Comparison of ENCODE assay signal across 7 mouse cellular contexts in genomic region chr13:45976894-45977293, GRCm38 (mm10). TPM values are rescaled to one million over a fixed set of nuclear protein-coding genes. Genes with fewer than 3 reads are reported as not detected.
A peak's percentile ranks its signal among the peaks of the same experiment; 100 is the strongest.
DNase-seq lines count a peak whose midpoint lies in the region; ATAC-seq and TF ChIP-seq lines count a peak whose summit lies in the region.

No protein-coding gene starts in this region.

- DNase-seq in midbrain, embryonic 11.5 days (ENCODE audit: low spot score, missing footprints) = peak; percentile 90
- peak; percentile 77 for DNase-seq in NIH3T3 (ENCODE audit: low read depth)
- DNase-seq in embryo, embryonic 10 days (ENCODE audit: low spot score) = peak; percentile 87
- DNase-seq in hindbrain, embryonic 14.5 days (ENCODE audit: low spot score) = peak; percentile 72
- no peak for DNase-seq in lung, adult 2 months
- DNase-seq in spleen, postnatal 4 days (ENCODE audit: low spot score in 2 of 2) = peak; percentile 30 to 66

- no peaks in the 10 kb centered on the region for H3K9me3 ChIP-seq in midbrain, embryonic 11.5 days (ENCODE audit: control insufficient read depth, low read length)
- H3K9me3 ChIP-seq in midbrain, embryonic 16.5 days (replicated peaks; ENCODE audit: control insufficient read depth, low read length, poor library complexity, severe bottlenecking) = no peaks in the 10 kb centered on the region
- no peaks in the 10 kb centered on the region for H3K9me3 ChIP-seq in hindbrain, embryonic 14.5 days (ENCODE audit: control insufficient read depth, low read length)

- ATAC-seq in midbrain, embryonic 11.5 days (ENCODE audit: low FRiP score) = no peak
- no peak for ATAC-seq in midbrain, embryonic 16.5 days
- no peak for ATAC-seq in hindbrain, embryonic 14.5 days (ENCODE audit: low FRiP score)

- TF ChIP-seq POLR2A in lung, adult 2 months (IDR thresholded peaks at IDR 0.05; ENCODE audit: borderline replicate concordance, extremely low read depth, low read depth, low read length) = no peak

- TF ChIP-seq CTCF in lung, adult 2 months (IDR thresholded peaks at IDR 0.05; ENCODE audit: insufficient read depth, low read length) = peak; percentile 98

- no peaks in the 10 kb centered on the region for H3K27me3 ChIP-seq in midbrain, embryonic 11.5 days (ENCODE audit: control insufficient read depth, insufficient read depth, low read length)
- no peaks in the 10 kb centered on the region for H3K27me3 ChIP-seq in midbrain, embryonic 16.5 days (ENCODE audit: control insufficient read depth, insufficient read depth, low read depth, low read length)
- H3K27me3 ChIP-seq in hindbrain, embryonic 14.5 days (ENCODE audit: control insufficient read depth, insufficient read depth, low read length) = no peaks in the 10 kb centered on the region

- H3K4me3 ChIP-seq in midbrain, embryonic 11.5 days (ENCODE audit: low read depth, low read length) = no peak overlapping the region
- H3K4me3 ChIP-seq in midbrain, embryonic 16.5 days (ENCODE audit: low read depth, low read length) = no peak overlapping the region
- H3K4me3 ChIP-seq in hindbrain, embryonic 14.5 days (replicated peaks; ENCODE audit: low read length) = no peak overlapping the region
- H3K4me3 ChIP-seq in lung, adult 2 months (replicated peaks; ENCODE audit: extremely low read depth, low read depth, low read length) = no peak overlapping the region

- 31% methylated on average over 1 of the region's 1 CpGs for WGBS in midbrain, embryonic 11.5 days
- 28% methylated on average over 1 of the region's 1 CpGs for WGBS in midbrain, embryonic 16.5 days
- WGBS in hindbrain, embryonic 14.5 days = 26% methylated on average over 1 of the region's 1 CpGs
- WGBS in lung, adult 2 months = 36% methylated on average over 1 of the region's 1 CpGs

- no peak overlapping the region for H3K9ac ChIP-seq in midbrain, embryonic 11.5 days (ENCODE audit: low read length)
- no peak overlapping the region for H3K9ac ChIP-seq in midbrain, embryonic 16.5 days (ENCODE audit: low read depth, low read length)
- H3K9ac ChIP-seq in hindbrain, embryonic 14.5 days = no peak overlapping the region

- no peak overlapping the region for H3K27ac ChIP-seq in midbrain, embryonic 11.5 days (ENCODE audit: low read depth, low read length)
- H3K27ac ChIP-seq in midbrain, embryonic 16.5 days (ENCODE audit: low read length) = no peak overlapping the region
- H3K27ac ChIP-seq in hindbrain, embryonic 14.5 days = no peak overlapping the region

- no peaks in the 10 kb centered on the region for H3K4me1 ChIP-seq in midbrain, embryonic 11.5 days (ENCODE audit: control insufficient read depth, insufficient read depth, low read length)
- no peaks in the 10 kb centered on the region for H3K4me1 ChIP-seq in midbrain, embryonic 16.5 days (ENCODE audit: control insufficient read depth, insufficient read depth, low read length)
- H3K4me1 ChIP-seq in hindbrain, embryonic 14.5 days (replicated peaks; ENCODE audit: control insufficient read depth, insufficient read depth, low read length) = 0 out of 2 replicates have a peak, but pooled peaks cover 5% of the 10 kb centered on the region
- H3K4me1 ChIP-seq in lung, adult 2 months (ENCODE audit: control insufficient read depth, insufficient read depth, low read length) = 0 out of 2 replicates have a peak, but pooled peaks cover 2% of the 10 kb centered on the region

- no peaks in the 10 kb centered on the region for H3K36me3 ChIP-seq in midbrain, embryonic 11.5 days (ENCODE audit: control insufficient read depth, insufficient read depth, low read length)
- H3K36me3 ChIP-seq in midbrain, embryonic 16.5 days (ENCODE audit: control insufficient read depth, insufficient read depth, low read length) = no peaks in the 10 kb centered on the region
- no peaks in the 10 kb centered on the region for H3K36me3 ChIP-seq in hindbrain, embryonic 14.5 days (replicated peaks; ENCODE audit: control insufficient read depth, insufficient read depth)

- no peak overlapping the region for H3K4me2 ChIP-seq in midbrain, embryonic 11.5 days
- no peak overlapping the region for H3K4me2 ChIP-seq in midbrain, embryonic 16.5 days (ENCODE audit: low read length)
- H3K4me2 ChIP-seq in hindbrain, embryonic 14.5 days (replicated peaks) = no peak overlapping the region

RNA-seq across cellular contexts. Expression of gene Atxn1, which starts 12.1 kb away (rescaled TPM):
- 1.4 and 1.7 TPM in 2 replicates for polyA plus RNA-seq in midbrain, embryonic 11.5 days (2014; fragmentation: Nextera tagmentation; extraction: Ambion mirVana)
- 10.4 and 10.8 TPM in 2 replicates for polyA plus RNA-seq in midbrain, embryonic 16.5 days (2015; fragmentation: Nextera tagmentation; extraction: Ambion mirVana)
- polyA plus RNA-seq in hindbrain, embryonic 14.5 days (2014; fragmentation: Nextera tagmentation; extraction: Ambion mirVana) = 5.4 and 8.1 TPM in 2 replicates
- 16.7 and 19.8 TPM in 2 replicates for polyA plus RNA-seq in lung, adult 2 months (2012; rRNA removed)
